Mouse (Mus musculus) heart, adult 8-10 months (tissue): Measurements from ENCODE around the gene Comt. TPM values are rescaled to one million over a fixed set of nuclear protein-coding genes. Genes with fewer than 3 reads are reported as not detected.

Experiments
- DNase-seq: peaks from one replicate; pipeline ENCODE4 v3.0.0; 2022; ENCODE audit warnings: low spot score
- total RNA-seq, 4 experiments: library from RNA; stranded (reverse); gene quantifications; 2 replicates each; pipeline ENCODE4 v1.2.4; 2022

Gene Comt
- total RNA-seq, 4 experiments from 2014 or later: 146 to 174 (median 157) TPM

- no peak for DNase-seq
These were observed 15.5 kb downstream of the Comt start for GRCm38 (mm10) chr16:18411026-18411649.

GRCm38 (mm10) chr16:18410418-18410817 is 16.2 kb downstream of the Comt start:
- no peak for DNase-seq

- DNase-seq: no peak
These were observed 16.9 kb downstream of the Comt start for GRCm38 (mm10) chr16:18409776-18410175.

- no peak for DNase-seq
These were observed 18.7 kb downstream of the Comt start for GRCm38 (mm10) chr16:18407912-18408311.

GRCm38 (mm10) chr16:18406293-18406692 is 20.4 kb downstream of the Comt start:
- DNase-seq: no peak

- DNase-seq: no peak
These were observed 20.8 kb downstream of the Comt start for GRCm38 (mm10) chr16:18405876-18406275.

- no peak for DNase-seq
These were observed 21.4 kb downstream of the Comt start for GRCm38 (mm10) chr16:18405091-18405854.

GRCm38 (mm10) chr16:18403285-18403684 is 23.4 kb downstream of the Comt start:
- no peak for DNase-seq

- DNase-seq: no peak
These were observed 26.0 kb downstream of the Comt start for GRCm38 (mm10) chr16:18400472-18401216.

- DNase-seq: no peak
These were observed 26.6 kb downstream of the Comt start for GRCm38 (mm10) chr16:18400028-18400427.

GRCm38 (mm10) chr16:18396791-18397621 is 29.6 kb downstream of the Comt start:
- no peak for DNase-seq

GRCm38 (mm10) chr16:18396201-18396600 is 30.5 kb downstream of the Comt start:
- no peak for DNase-seq

GRCm38 (mm10) chr16:18395620-18396036 is 31.0 kb downstream of the Comt start:
- DNase-seq: peak; percentile 45

GRCm38 (mm10) chr16:18394777-18395619 is 31.7 kb downstream of the Comt start:
- peak; percentile 51 for DNase-seq

- no peak for DNase-seq
These were observed 32.6 kb downstream of the Comt start for GRCm38 (mm10) chr16:18394056-18394455.

GRCm38 (mm10) chr16:18393595-18393994 is 33.1 kb downstream of the Comt start:
- DNase-seq: no peak

GRCm38 (mm10) chr16:18392469-18393426 is 33.9 kb downstream of the Comt start:
- DNase-seq: peak; percentile 82

GRCm38 (mm10) chr16:18391728-18392127 is 34.9 kb downstream of the Comt start:
- no peak for DNase-seq

- DNase-seq: no peak
These were observed 35.5 kb downstream of the Comt start for GRCm38 (mm10) chr16:18391127-18391526.
